Mouse (Mus musculus) urinary bladder, postnatal 14 days (tissue): ENCODE data around the gene Med10.

Source experiments
- DNase-seq: peaks from one replicate; pipeline ENCODE4 v3.0.0; 2021; ENCODE audit warnings: low spot score

The Med10 gene

GRCm38 (mm10) chr13:69802095-69802494, at the start of gene Med10:
Med10 (plus strand) TSS chr13:69802395.
- DNase-seq, result no peak

- no peak for DNase-seq
Measured at GRCm38 (mm10) chr13:69752875-69753274, 49.3 kb upstream of the Med10 start.

DNA sequence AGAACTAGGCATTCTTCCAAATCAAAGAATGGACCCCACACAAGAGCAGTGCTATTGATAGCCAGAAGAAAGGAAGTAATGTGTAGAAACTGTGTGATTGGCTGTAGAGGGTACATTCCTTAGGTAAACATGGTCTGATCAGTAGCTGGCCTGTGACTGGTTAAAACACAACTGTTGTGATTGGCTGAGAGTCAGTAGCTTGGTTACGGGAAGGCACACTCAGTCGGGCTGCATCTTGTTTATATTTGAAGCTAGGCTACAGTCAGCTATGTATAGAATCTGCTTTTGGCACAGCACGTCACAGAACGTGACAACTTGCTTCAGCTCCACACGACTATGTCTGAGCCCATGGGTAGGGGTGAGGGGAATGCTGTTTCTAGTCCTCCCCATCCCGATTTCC, 43.2 kb upstream of the Med10 start:
- no peak for DNase-seq

DNA sequence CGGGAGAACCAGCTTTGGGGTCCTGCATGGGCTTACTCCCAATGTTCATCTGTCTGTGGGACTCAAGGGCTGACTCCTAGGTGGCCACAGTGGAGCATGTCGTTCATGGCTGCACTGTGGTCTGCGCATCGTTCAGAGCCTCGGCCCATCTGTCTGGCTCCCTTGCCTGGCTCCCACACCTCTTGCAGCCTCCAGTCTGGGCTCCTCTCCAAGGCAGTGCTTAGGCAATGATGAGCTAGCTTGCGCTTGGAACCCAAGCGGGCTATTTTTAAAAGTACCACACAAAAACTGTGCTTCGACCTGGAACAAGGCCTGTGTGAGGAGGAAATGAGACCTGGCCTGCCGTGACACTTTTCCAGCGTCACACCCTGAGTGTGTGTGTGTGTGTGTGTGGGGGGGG, 40.8 kb upstream of the Med10 start:
- peak; percentile 39 for DNase-seq

GRCm38 (mm10) chr13:69764646-69765045, 37.5 kb upstream of the Med10 start:
- no peak for DNase-seq

GRCm38 (mm10) chr13:69768152-69768551, 34.0 kb upstream of the Med10 start:
- DNase-seq, result no peak

- DNase-seq, result no peak
Measured at GRCm38 (mm10) chr13:69770538-69771456, 31.4 kb upstream of the Med10 start.

- DNase-seq, result no peak
Measured at GRCm38 (mm10) chr13:69772358-69772757, 29.8 kb upstream of the Med10 start.

GRCm38 (mm10) chr13:69778221-69778620, 24.0 kb upstream of the Med10 start:
- no peak for DNase-seq

DNA sequence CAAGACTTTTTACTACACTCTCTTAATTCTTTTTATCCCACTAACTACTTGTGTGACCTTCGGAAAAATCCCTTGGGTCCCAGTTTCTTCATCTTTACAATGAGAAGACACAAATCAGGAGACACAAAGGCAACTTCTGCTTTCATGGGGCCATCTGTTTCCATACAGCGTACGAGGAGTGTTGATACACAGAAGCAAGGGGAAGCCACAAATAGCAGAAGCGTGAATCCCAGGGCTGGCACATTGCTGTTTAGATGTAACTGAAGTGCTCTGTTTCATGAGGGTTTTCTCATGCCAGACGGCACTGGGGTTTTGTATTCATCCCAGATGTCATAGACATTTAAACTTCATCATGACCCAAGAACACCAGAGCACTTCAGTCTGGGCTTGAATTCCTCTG, 13.5 kb upstream of the Med10 start:
- no peak for DNase-seq

DNA sequence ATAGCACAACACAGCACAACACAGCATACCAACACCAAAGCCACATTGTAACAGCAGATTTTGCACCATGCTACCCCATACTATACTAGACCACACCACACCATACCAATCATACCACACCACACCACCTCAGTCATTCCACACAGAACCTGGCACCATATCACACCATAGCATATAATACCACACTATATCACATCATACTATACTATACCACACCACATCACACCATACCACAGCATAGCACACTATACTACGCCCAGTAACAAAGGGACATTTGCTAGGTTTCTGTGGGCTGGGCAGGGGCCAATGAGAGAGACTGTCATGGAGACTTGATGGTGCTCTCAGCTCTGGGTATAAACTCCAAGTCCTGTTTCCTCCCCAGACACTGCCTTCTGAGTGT, 10.4 kb upstream of the Med10 start:
- DNase-seq, result no peak

- no peak for DNase-seq
Measured at GRCm38 (mm10) chr13:69792541-69793009, 9.6 kb upstream of the Med10 start.

- DNase-seq, result no peak
Measured at GRCm38 (mm10) chr13:69794808-69795207, 7.4 kb upstream of the Med10 start.

DNA sequence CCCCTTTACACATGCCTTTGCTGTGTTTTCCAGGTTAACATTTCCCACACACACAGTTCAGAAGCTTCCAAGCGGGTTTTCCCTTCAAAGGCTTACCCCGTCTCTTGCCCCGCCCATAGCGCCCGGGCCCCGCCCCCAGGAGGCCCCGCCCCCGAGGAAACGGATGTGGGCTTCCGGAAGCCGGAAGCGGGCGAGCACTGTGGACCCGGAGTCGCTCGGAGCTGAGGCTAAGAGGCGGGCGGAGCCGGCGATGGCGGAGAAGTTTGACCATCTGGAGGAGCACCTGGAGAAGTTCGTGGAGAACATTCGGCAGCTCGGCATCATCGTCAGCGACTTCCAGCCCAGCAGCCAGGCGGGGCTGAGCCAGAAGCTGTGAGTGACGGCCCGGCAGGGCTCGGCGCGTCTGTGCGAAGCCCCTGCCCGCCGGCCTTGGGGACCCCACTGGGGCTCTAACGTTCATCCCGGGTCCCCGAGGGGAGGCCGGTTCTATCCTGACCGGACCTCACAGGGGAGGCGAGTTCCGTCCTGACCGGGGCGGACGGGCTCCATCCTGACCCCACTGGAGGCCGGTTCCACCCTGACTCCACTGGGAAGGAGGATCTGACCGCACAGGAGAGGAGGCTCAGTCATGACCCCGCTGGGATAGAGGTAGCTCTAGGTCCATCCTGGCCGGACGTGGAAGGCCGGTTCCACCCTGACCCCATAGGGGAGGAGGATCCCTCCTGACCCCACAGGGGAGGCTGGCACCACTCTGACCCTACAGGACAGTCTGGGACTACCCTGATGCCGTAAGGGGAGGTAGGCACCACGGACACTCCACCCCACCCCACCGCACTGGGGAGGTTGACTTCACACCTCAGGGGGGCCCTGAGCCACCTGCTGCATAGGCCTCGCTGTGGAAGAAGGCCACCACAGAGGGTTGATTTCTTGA, 7.8 kb downstream of the Med10 start:
- DNase-seq, result peak; percentile 89

DNA sequence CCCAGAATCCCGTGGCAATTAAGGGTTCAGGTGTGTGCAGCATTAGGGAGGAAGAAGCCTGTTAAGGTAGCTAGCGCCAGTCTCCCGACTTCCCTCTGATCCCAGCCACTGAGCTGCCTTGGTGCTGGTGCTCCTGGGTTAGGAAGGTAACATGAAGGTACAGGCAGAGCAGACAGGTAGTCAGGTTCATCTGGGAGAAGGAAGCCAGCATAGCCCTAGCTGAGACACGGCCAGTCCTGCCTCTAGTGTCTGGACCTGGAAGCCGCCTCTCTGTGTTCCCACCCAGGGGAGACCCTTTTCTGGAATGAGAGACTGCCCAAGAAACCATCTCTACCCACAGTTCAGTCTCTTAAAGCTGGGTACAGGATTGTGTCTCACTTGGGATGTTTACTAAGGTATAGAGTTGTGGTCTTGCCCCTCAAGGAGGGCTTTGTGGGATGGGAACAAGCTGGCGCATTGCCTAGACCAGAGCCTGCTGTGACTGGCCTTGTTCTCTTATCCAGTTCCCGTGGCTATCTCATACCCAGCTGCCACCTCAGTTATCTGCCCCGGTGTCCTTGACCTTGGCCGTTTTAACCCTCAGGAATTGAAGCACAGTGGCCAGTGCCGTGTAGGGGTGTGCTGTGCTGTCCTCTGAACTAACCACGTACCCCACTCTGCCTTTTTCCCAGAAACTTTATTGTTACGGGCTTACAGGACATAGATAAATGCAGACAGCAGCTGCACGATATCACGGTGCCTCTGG, 8.9 kb downstream of the Med10 start:
- no peak for DNase-seq

DNA sequence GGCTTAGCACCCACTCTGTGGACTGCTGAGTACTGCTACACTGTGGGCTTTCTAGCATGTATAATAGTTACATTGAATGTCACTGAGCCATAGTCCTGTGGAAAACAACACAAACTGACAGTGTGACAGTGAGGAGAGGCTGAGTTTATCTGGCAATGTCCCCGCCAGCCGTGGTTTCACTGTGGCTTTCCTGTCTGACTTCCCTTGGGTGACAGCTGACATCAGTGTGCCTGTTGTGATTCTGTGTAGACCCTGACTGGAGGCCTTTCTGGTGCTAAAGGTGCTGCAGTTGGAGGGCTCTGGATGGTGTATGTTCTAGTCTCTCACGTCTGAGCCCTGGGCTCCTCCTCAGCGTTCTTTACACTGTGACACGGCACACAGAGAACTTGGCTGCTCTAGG, 11.7 kb downstream of the Med10 start:
- no peak for DNase-seq

DNA sequence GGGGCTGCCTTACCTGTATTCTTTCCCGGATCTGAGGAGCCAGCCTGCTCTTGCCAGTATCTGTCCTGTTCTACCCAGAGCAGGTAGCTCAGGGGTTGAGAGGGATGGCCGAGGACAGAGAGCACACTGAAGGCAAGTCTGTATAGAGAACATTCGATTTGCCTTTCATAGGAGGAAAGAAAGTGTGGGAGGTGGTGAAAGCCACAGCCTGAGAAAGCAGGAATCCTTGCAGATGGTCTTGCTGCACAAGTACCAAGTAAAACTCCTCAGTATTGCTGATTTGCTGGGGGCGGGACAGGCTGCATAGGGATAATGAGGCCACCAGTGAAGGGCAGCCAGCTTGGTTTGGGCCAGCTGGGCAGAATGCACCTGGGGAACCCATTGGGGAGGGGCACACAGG, 16.1 kb downstream of the Med10 start:
- DNase-seq, result no peak

DNA sequence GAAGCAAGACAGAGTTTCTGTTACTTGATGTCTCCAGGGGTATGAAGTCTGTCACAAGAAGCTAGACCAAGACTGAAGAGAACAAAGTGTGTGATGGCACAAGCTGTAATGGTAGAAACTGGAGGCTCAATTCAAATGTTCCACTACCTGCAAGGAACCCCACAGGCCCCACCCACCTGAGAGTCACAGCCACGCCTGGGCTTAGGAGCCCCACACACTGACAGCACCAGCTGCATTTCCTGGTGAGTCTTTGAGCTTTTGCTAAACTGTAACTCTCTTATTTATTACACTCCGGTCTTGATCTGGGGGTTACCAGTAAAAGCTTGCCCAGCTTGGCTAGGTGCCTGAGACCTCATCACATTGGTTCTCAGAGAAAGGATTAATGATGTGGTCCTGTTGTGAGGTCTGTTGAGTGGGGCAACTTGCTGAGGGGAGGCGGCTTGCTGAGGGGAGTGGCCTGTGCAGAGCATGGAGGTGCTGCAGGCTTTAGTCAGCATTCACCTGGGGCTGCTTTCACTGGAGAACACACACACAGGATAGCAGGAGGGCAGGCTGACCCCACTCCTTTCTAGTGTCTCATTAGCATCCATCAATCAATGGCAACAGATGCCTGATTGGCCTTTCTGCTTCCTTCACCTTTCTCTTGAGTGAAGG, 19.1 kb downstream of the Med10 start:
- no peak for DNase-seq

DNA sequence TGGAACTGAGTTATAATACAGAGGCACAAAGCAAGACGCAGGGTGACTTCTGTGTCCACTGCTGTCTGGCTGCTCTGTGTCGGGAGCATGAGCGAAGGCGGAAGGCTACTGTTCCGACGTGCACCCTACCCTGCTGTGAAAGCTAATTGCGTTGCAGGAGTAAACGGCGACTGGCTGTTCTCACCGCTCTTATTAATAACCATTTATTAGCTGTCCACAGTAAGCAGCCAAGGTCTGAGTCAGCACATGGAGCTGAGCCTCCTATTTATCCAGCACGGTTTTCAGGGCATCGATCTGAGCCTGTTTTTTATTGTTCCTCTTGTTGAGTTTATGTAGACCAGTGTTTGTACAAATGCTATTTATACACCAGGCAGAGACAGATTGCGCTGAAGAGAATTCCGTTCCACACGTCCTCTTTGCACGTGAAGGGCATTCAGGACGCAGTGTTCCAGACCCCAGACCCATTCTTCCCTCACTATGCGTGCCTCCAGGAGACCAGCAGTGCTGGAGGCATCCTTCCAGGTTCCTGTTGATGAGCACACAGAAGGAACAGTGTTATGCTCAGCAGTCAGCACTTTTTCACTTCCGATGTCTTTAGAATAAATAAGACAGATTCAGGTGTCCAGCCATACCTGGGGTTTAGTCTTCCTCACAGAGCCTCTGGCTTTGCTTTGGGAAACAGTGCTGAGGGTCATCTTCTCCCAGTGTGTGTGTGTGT, 21.9 kb downstream of the Med10 start:
- no peak for DNase-seq

DNA sequence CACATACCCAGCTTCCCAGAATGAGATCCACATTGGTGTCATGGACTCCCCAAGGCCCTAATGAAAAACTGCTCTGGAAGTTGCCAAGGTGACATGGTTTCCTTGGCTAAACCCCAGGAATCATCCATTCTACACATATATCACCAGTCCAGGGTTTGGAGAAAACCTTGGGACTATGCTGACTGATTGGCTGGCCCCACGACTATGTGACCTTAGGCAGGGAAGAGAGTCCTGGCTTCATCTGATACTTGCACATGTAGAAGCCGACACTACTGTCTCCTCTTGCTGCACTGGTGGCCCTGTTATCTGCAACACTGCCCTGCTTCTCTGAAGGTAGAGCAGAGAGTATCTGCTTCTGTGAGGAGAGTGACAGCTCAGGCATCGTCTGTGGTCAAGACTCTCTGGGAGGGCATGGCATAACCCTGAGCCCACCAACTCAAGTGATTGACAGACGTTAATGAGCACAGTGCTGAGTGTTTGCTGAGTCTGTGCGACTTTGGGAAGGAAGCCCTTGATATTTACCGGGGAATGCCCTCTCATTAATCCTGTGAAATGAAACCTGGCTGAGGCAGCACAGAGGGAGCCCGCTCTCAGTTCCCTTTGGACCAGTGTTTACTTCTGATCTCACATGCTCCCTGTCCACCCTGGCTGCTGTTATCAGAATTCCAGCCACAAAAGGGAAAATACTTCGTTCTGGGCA, 23.4 kb downstream of the Med10 start:
- DNase-seq, result no peak
